Mouse (Mus musculus): ENCODE measurements around the gene Tspan2.

DNA sequence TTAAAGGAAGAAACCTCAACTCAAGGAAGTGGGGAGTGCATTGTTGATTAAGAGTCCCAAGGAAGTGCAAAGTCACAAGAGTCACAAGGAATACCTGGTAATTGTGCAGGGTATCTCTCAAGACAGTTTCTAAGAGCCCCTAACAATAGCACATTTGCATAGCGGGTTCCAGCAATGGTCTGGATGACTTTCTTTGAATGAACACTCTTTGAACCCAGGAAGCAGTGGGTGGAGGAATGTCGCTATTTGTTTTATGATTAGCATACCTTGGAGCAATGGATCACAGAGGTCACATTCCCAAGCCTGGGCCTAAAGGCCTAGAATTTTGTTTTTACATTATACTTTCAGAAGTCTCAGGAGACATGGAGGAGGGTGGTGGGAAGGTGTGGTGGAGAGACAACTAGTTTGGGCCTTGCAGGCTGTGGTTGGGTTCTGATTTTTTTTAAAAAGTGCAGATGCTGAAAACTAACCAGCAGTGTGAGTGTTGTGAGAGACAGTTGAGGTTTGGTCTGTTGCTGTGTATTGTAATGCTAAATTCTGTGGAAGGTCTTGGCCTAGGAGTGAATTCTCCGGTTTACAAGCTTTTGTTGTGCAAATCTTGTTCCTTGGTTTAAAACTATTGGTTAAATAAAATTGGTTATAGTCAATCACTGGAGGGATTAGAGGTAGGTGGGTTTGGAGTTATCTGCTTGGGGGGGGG lies 16.6 kb upstream of the Tspan2 start:
- TF ChIP-seq CTCF (IDR thresholded peaks at IDR 0.05; ENCODE audit: extremely low read depth, insufficient read depth, low read length) = no peak
- no peak for TF ChIP-seq POLR2A (IDR thresholded peaks at IDR 0.05; ENCODE audit: extremely low read depth, insufficient read depth, low read length)

Data from cortical plate, adult 2 months (tissue).